Mouse (Mus musculus) G1E (cell line): Measurements from ENCODE around the gene Tmeff1.

Experiments used
- CTCF ChIP-seq: IDR thresholded peaks from 2 replicates; pipeline ENCODE4 v1.5.1; 2012; ENCODE audit warnings: low read depth, low read length, inconsistent platforms, mixed read lengths
- GATA1 ChIP-seq: IDR thresholded peaks from 2 replicates; pipeline ENCODE4 v1.6.1; 2012; ENCODE audit warnings: borderline replicate concordance, low read length, inconsistent platforms, mixed read lengths
- POLR2AphosphoS5 ChIP-seq: IDR thresholded peaks from 2 replicates; pipeline ENCODE4 v1.6.1; 2012; ENCODE audit warnings: low read depth, low read length, inconsistent platforms; ENCODE audit not compliant: insufficient replicate concordance
- TAL1 ChIP-seq: conservative IDR thresholded peaks from 2 replicates; pipeline ENCODE4 v1.6.1; 2012; ENCODE audit warnings: low read depth, low read length, inconsistent platforms, mixed read lengths

DNA sequence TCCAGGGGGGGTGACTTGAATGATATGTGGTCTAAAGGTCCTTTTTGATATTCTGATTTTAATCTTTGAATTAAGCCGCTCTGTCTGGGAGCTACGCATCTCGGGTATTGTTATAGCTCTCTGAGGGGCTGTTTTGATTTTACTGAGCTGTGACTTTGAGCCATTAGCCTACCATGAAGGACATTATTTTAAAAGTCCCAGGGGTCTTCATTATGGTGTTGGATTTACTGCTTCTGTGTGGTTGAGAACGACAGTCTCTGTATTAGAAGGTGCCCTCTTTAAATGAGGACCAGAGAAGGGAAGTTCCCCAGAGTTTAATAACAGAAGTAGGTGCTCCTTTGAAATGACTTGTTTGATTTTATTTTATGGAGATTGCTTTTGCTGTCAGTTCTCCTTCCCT, 69.1 kb downstream of the Tmeff1 start:
- TF ChIP-seq CTCF (no peak), GATA1 (no peak), TAL1 (no peak), POLR2AphosphoS5 (no peak)
